Mouse (Mus musculus): ENCODE measurements around the gene Pycr1. TPM values are rescaled to one million over a fixed set of nuclear protein-coding genes. Genes with fewer than 3 reads are reported as not detected.

The Pycr1 gene
- polyA plus RNA-seq, 1 experiment from 2014 or later = 22.4 TPM

GRCm38 (mm10) chr11:120631726-120632448 is 11.7 kb downstream of the Pycr1 start:
- no peak for ATAC-seq (replicated peaks; ENCODE audit: low FRiP score, low TSS enrichment, low read depth)

GRCm38 (mm10) chr11:120630881-120631725 is 12.5 kb downstream of the Pycr1 start:
- DNase-seq (ENCODE audit: low spot score) (no peak), ATAC-seq (replicated peaks; ENCODE audit: low FRiP score, low TSS enrichment, low read depth) (no peak)
- WGBS = 33% methylated on average over 7 of the region's 7 CpGs

More at GRCm38 (mm10) chr11:120631726-120632448, 11.7 kb downstream of the Pycr1 start:
- Histone ChIP-seq H3K27ac (ENCODE audit: low read depth) (no peak overlapping the region; the same call in 1 of the 2 replicates), H3K36me3 (ENCODE audit: control insufficient read depth, insufficient read depth, low read length) (peaks cover 16% of the 10 kb centered on the region), H3K9ac (ENCODE audit: low read length) (peak overlapping the region; percentile 88), H3K9me3 (ENCODE audit: control insufficient read depth, low read length) (no peaks in the 10 kb centered on the region), H3K4me1 (replicated peaks; ENCODE audit: control insufficient read depth, insufficient read depth, low read length) (peaks cover 20% of the 10 kb centered on the region), H3K4me3 (ENCODE audit: low read depth, low read length) (peak overlapping the region; percentile 83), H3K27me3 (replicated peaks; ENCODE audit: control insufficient read depth, insufficient read depth, low read length) (no peaks in the 10 kb centered on the region), H3K4me2 (ENCODE audit: low read length) (peak overlapping the region; percentile 81)
- 54% methylated on average over 4 of the region's 4 CpGs for WGBS
- DNase-seq (ENCODE audit: low spot score) = peak; percentile 56

GRCm38 (mm10) chr11:120630401-120630871 is 13.1 kb downstream of the Pycr1 start:
- WGBS = 47% methylated on average over 5 of the region's 5 CpGs
- Histone ChIP-seq H3K9me3 (ENCODE audit: control insufficient read depth, low read length) (no peaks in the 10 kb centered on the region), H3K36me3 (ENCODE audit: control insufficient read depth, insufficient read depth, low read length) (peaks cover 16% of the 10 kb centered on the region), H3K27me3 (replicated peaks; ENCODE audit: control insufficient read depth, insufficient read depth, low read length) (no peaks in the 10 kb centered on the region), H3K4me1 (replicated peaks; ENCODE audit: control insufficient read depth, insufficient read depth, low read length) (peaks cover 22% of the 10 kb centered on the region), H3K27ac (ENCODE audit: low read depth) (peak overlapping the region; percentile 43; the same call in 1 of the 2 replicates), H3K4me2 (ENCODE audit: low read length) (peak overlapping the region; percentile 18), H3K4me3 (ENCODE audit: low read depth, low read length) (no peak overlapping the region), H3K9ac (ENCODE audit: low read length) (no peak overlapping the region)
- DNase-seq (ENCODE audit: low spot score) (no peak), ATAC-seq (replicated peaks; ENCODE audit: low FRiP score, low TSS enrichment, low read depth) (no peak)

More at GRCm38 (mm10) chr11:120630881-120631725, 12.5 kb downstream of the Pycr1 start:
- peaks cover 16% of the 10 kb centered on the region for H3K36me3 ChIP-seq (ENCODE audit: control insufficient read depth, insufficient read depth, low read length)
- 0 out of 2 replicates have a peak overlapping the region, but pooled peaks have one; percentile 83 for H3K4me3 ChIP-seq (ENCODE audit: low read depth, low read length)
- 0 out of 2 replicates have a peak overlapping the region, but pooled peaks have one; percentile 3 for H3K27ac ChIP-seq (ENCODE audit: low read depth)
- peaks cover 20% of the 10 kb centered on the region for H3K4me1 ChIP-seq (replicated peaks; ENCODE audit: control insufficient read depth, insufficient read depth, low read length)
- H3K9ac ChIP-seq (ENCODE audit: low read length) = no peak overlapping the region; the same call in 1 of the 2 replicates
- H3K9me3 ChIP-seq (ENCODE audit: control insufficient read depth, low read length) = no peaks in the 10 kb centered on the region
- H3K4me2 ChIP-seq (ENCODE audit: low read length) = peak overlapping the region; percentile 81
- no peaks in the 10 kb centered on the region for H3K27me3 ChIP-seq (replicated peaks; ENCODE audit: control insufficient read depth, insufficient read depth, low read length)

- Histone ChIP-seq H3K36me3 (ENCODE audit: control insufficient read depth, insufficient read depth, low read length) (peaks cover 16% of the 10 kb centered on the region), H3K4me2 (ENCODE audit: low read length) (peak overlapping the region; percentile 18), H3K27me3 (replicated peaks; ENCODE audit: control insufficient read depth, insufficient read depth, low read length) (no peaks in the 10 kb centered on the region), H3K9me3 (ENCODE audit: control insufficient read depth, low read length) (no peaks in the 10 kb centered on the region), H3K4me3 (ENCODE audit: low read depth, low read length) (no peak overlapping the region), H3K27ac (ENCODE audit: low read depth) (peak overlapping the region; percentile 43; the same call in 1 of the 2 replicates), H3K9ac (ENCODE audit: low read length) (peak overlapping the region; percentile 11; the same call in 1 of the 2 replicates), H3K4me1 (replicated peaks; ENCODE audit: control insufficient read depth, insufficient read depth, low read length) (peaks cover 26% of the 10 kb centered on the region)
- no peak for DNase-seq (ENCODE audit: low spot score)
- ATAC-seq (replicated peaks; ENCODE audit: low FRiP score, low TSS enrichment, low read depth) = no peak
- WGBS = 44% methylated on average over 7 of the region's 7 CpGs
Measured at GRCm38 (mm10) chr11:120629911-120630310, 13.7 kb downstream of the Pycr1 start.

- ATAC-seq (replicated peaks; ENCODE audit: low FRiP score, low TSS enrichment, low read depth) (no peak), DNase-seq (ENCODE audit: low spot score) (no peak)
- peak overlapping the region; percentile 11; the same call in 1 of the 2 replicates for H3K9ac ChIP-seq (ENCODE audit: low read length)
- peak overlapping the region; percentile 18; the same call in 1 of the 2 replicates for H3K4me2 ChIP-seq (ENCODE audit: low read length)
- H3K9me3 ChIP-seq (ENCODE audit: control insufficient read depth, low read length) = no peaks in the 10 kb centered on the region
- no peaks in the 10 kb centered on the region for H3K27me3 ChIP-seq (replicated peaks; ENCODE audit: control insufficient read depth, insufficient read depth, low read length)
- WGBS = 80% methylated on average over 23 of the region's 23 CpGs
- peak overlapping the region; percentile 43; the same call in 1 of the 2 replicates for H3K27ac ChIP-seq (ENCODE audit: low read depth)
- no peak overlapping the region for H3K4me3 ChIP-seq (ENCODE audit: low read depth, low read length)
- H3K4me1 ChIP-seq (replicated peaks; ENCODE audit: control insufficient read depth, insufficient read depth, low read length) = peaks cover 26% of the 10 kb centered on the region
- H3K36me3 ChIP-seq (ENCODE audit: control insufficient read depth, insufficient read depth, low read length) = peaks cover 16% of the 10 kb centered on the region
Measured at GRCm38 (mm10) chr11:120629341-120629730, 14.2 kb downstream of the Pycr1 start.

GRCm38 (mm10) chr11:120628601-120629340 is 14.8 kb downstream of the Pycr1 start:
- Histone ChIP-seq H3K4me2 (ENCODE audit: low read length) (no peak overlapping the region), H3K27ac (ENCODE audit: low read depth) (no peak overlapping the region), H3K4me1 (replicated peaks; ENCODE audit: control insufficient read depth, insufficient read depth, low read length) (peaks cover 31% of the 10 kb centered on the region), H3K4me3 (ENCODE audit: low read depth, low read length) (no peak overlapping the region), H3K36me3 (ENCODE audit: control insufficient read depth, insufficient read depth, low read length) (peaks cover 16% of the 10 kb centered on the region), H3K9me3 (ENCODE audit: control insufficient read depth, low read length) (no peaks in the 10 kb centered on the region), H3K9ac (ENCODE audit: low read length) (no peak overlapping the region), H3K27me3 (replicated peaks; ENCODE audit: control insufficient read depth, insufficient read depth, low read length) (no peaks in the 10 kb centered on the region)
- 93% methylated on average over 23 of the region's 23 CpGs for WGBS
- no peak for ATAC-seq (replicated peaks; ENCODE audit: low FRiP score, low TSS enrichment, low read depth)
- no peak for DNase-seq (ENCODE audit: low spot score)

GRCm38 (mm10) chr11:120627468-120628300 is 15.9 kb downstream of the Pycr1 start:
- no peaks in the 10 kb centered on the region for H3K27me3 ChIP-seq (replicated peaks; ENCODE audit: control insufficient read depth, insufficient read depth, low read length)
- no peak overlapping the region for H3K4me3 ChIP-seq (ENCODE audit: low read depth, low read length)
- H3K27ac ChIP-seq (ENCODE audit: low read depth) = no peak overlapping the region
- no peak overlapping the region for H3K4me2 ChIP-seq (ENCODE audit: low read length)
- DNase-seq (ENCODE audit: low spot score) (no peak), ATAC-seq (replicated peaks; ENCODE audit: low FRiP score, low TSS enrichment, low read depth) (no peak)
- no peaks in the 10 kb centered on the region for H3K9me3 ChIP-seq (ENCODE audit: control insufficient read depth, low read length)
- WGBS = 78% methylated on average over 22 of the region's 22 CpGs
- no peak overlapping the region for H3K9ac ChIP-seq (ENCODE audit: low read length)
- peaks cover 25% of the 10 kb centered on the region for H3K36me3 ChIP-seq (ENCODE audit: control insufficient read depth, insufficient read depth, low read length)
- H3K4me1 ChIP-seq (replicated peaks; ENCODE audit: control insufficient read depth, insufficient read depth, low read length) = peaks cover 32% of the 10 kb centered on the region
